Mouse (Mus musculus) ES-CJ7 (cell line): Measurements from ENCODE around the gene Rasgrp1.

Experiments used
- DNase-seq: peaks from one replicate; pipeline ENCODE4 v3.0.0; 2011; ENCODE audit warnings: low read depth, low spot score

Gene Rasgrp1

DNA sequence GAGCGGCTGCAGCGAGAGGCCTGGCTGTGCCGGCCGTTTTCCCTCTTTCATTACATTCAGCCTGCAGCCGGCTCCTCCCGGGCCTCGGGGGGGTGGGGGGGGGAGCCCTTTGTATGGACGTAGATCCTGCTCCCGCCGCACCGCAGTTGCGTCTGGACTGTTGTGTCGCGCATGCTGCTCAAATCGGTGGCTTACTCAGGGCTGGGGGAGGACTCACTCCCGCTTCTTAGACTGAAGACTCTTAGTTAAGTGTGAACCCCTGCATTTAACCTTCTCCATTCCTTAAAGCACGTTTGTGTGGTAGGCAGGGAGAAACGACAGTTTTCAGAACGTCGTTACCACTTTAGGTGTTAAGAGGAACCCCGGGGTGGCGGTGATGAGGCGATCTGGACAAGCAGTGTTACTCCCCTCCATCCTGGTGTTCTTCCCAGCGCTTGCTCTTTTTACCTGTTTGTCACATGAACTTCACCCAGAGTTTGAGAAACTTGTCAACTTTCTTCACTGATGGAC, 92.7 kb downstream of the Rasgrp1 start:
- DNase-seq: no peak

DNA sequence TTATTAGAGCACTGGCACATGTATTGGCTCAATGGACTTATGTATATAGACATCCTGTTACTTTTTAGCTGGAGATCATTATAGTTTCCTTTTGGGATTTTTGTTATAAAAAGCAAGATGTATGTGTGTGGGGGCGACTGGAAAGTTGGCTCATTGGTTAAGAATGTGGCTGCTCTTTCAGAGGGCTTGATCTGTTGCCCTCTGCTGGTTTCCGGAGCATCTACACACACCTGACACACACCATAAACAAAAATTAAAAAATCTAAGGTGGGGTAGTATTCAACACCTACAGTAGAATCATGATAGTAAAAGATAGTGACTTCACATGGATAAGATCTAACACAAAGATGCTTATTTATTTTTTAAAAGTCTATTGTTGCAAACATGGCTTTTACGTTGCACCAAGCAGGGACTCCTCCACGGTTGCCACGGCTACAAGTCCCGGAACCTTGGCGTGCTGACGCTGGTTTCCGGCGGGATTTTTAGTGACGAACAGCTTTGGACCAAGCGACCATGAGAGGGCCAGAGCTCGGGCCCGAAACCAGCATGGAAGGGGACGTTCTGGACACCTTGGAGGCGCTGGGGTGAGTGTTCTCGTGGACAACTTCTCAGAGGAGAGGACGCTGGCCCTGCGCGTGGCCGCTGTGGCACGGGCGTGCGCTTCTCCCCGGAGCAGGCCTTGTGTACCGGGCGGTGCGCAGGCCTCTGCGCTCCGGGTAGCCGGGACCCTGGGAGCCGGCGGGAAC, 93.4 kb downstream of the Rasgrp1 start, which contains the start of gene Fam98b:
TSS of gene Fam98b (plus strand) at position 485 of the 746 bp plus-strand sequence.
- DNase-seq: peak; percentile 92

DNA sequence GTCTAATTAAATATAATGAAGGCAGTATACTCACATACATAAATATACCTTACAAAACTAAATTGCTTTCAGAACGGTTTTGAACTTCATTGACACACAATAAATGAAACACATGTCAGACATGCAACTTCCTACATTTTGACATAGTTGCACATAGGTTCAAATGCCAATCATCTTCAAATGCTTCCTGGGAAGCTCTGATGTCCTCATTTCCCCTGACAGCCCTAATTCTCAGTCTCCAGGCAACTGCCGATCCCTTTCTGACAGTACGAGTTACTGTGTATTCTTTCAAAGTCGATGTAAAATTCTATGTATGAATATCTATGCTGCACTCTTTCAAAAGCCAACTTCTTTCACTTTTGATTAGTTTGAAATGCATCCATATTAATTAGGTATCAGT, 100.8 kb downstream of the Rasgrp1 start:
- no peak for DNase-seq

DNA sequence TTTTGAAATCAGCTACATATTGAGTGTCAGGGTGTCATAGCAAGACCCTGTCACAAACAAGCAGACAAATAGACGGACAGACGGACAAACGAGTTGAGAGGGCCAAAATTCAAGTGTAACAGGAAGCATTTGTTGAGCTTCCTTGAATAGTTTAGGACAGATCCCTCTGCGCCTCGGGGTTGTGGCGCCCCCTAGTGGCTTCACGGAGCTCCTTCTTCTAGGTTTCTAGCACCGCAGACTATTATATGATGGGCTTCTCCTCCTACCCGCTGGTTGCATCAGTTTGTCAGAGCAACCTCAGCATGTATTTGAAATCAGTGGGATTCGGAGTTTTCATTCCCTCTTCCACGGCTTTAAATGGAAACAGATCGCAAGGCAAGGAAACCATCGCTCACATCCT, 111.5 kb downstream of the Rasgrp1 start:
- peak; percentile 85 for DNase-seq

DNA sequence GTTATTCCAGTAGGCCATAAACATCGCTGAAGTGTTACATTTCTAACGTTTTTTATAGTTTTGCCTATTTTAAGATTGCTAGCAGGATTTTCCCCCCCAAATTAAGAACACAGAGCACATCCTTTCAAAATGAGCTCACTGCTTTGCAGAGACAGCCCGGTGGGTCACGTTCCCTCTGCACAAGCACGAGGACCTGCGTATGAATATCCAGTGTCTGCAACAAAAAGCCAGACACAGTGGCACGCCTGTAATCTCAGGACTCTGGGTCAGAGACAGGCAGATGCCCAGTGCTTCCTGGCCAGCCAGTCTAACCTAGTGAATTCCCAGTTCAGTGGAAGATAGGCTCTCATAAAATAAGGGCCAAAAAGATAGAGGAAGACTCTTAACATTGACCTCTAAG, 112.5 kb downstream of the Rasgrp1 start:
- no peak for DNase-seq
